Mouse (Mus musculus) fat pad, adult 2 months (tissue): ENCODE measurements around the gene Flnc.
A peak's percentile ranks its signal among the peaks of the same experiment; 100 is the strongest.
"Not testable (repeated sequence)": the region's sequence is repeated elsewhere in the genome, so short reads cannot be mapped to it uniquely, and the experiment has no call there.

Source experiments
- DNase-seq: peaks from one replicate; pipeline ENCODE4 v3.0.0-alpha.2; 2011; ENCODE audit warnings: low read depth, low spot score; ENCODE audit errors: extremely low read depth

Flnc gene

DNA sequence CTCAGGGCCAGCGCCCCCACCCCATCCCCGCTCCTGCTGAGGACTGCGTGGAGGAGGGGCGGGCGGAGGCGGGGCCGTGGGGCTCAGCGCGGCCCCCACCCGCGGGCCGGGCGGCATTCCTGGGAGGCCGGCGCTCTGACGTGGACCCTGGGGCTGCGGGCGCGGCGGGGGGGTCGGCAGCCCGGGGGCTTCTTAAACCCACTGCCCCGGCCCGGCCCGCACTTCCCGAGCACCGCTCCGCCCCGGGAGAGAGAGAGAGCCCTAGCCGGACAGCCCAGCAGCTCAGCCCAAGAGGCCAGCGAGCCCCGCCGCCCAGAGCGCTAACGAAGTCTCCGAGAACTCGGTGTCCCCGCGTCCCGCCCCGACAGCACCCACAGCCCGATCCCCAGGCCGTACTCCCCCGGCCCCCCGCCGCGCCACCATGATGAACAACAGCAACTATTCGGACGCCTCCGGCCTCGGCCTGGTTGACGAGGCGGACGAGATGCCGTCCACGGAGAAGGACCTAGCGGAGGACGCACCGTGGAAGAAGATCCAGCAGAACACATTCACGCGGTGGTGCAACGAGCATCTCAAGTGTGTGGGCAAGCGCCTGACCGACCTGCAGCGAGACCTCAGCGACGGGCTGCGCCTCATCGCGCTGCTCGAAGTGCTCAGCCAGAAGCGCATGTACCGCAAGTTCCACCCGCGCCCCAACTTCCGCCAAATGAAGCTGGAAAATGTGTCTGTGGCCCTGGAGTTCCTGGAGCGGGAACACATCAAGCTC, at the start of gene Flnc:
Gene Flnc (plus strand): TSS at position 219 of the 766 bp plus-strand sequence.
- no peak for DNase-seq

GRCm38 (mm10) chr6:29388052-29388518, 45.0 kb upstream of the Flnc start, which contains the start of gene Opn1sw:
Gene Opn1sw, minus strand, starts transcription at chr6:29388468.
- DNase-seq = no peak

GRCm38 (mm10) chr6:29388606-29389080, 44.4 kb upstream of the Flnc start:
- DNase-seq = peak; percentile 45

DNA sequence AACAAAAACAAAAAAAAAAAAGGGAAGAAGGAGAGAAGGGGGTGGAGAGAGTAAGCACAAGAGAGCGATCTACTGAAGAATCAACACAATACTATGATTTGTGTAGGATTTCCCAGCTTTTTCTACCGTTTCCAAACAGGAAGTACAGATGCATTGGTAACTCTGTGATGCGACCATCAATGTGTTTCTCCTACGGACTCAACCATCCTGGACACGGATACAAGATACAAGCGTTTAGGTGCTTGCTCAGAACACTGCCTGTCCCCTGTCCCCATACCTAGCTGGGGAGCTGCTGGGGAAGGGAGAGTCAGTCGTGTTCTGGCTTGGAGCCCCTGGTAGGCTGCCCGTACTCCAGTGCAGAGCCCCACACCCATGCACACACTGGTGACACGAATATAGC, 43.6 kb upstream of the Flnc start:
- no peak for DNase-seq

- DNase-seq = not testable (repeated sequence)
These were observed 42.6 kb upstream of the Flnc start for GRCm38 (mm10) chr6:29390500-29390899.

GRCm38 (mm10) chr6:29391241-29391640, 41.8 kb upstream of the Flnc start:
- DNase-seq = not testable (repeated sequence)

- no peak for DNase-seq
These were observed 41.3 kb upstream of the Flnc start for GRCm38 (mm10) chr6:29391802-29392201.

GRCm38 (mm10) chr6:29394286-29394685, 38.8 kb upstream of the Flnc start:
- no peak for DNase-seq

DNA sequence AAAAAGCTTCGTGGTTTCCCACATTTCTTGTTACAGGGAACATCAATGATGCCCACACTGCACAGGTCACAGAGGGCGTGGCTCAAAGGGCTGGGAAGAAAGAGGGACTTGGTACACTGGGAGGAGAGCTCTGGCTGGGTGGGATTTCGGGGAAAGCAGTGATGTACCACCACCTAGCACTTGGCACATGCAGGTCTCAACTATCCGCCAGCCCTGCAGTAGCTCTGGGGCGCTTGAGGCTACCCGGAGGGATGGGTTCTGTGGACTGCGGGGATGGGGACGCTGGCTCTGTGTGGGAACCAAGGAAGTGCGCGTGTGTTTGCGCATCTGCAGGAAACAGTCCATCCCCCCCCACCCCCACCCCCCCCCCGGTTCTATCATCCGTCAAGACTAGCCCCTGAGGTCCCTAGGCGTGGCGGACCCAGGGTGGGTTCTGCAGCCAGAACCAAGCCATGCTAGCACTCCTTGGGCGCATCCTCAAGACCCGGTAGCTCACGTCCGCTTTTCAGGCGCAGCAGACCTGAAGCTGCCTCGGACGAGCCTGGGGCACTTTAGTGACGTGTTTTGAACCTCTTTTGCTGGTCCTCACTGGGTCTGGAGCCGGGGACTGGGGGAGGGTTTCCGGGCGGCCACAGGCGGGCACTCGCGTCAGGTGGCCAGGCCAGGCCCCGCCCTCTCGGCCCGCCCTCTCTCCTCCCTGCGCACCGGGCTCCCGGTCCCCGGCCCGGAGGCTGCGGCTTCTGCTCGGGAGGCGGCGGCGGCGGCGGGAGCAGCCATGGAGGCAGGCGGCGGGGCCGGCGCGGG, 36.9 kb upstream of the Flnc start, which contains the start of gene Ccdc136:
Gene Ccdc136 (plus strand): TSS at position 400 of the 804 bp plus-strand sequence.
- no peak for DNase-seq

DNA sequence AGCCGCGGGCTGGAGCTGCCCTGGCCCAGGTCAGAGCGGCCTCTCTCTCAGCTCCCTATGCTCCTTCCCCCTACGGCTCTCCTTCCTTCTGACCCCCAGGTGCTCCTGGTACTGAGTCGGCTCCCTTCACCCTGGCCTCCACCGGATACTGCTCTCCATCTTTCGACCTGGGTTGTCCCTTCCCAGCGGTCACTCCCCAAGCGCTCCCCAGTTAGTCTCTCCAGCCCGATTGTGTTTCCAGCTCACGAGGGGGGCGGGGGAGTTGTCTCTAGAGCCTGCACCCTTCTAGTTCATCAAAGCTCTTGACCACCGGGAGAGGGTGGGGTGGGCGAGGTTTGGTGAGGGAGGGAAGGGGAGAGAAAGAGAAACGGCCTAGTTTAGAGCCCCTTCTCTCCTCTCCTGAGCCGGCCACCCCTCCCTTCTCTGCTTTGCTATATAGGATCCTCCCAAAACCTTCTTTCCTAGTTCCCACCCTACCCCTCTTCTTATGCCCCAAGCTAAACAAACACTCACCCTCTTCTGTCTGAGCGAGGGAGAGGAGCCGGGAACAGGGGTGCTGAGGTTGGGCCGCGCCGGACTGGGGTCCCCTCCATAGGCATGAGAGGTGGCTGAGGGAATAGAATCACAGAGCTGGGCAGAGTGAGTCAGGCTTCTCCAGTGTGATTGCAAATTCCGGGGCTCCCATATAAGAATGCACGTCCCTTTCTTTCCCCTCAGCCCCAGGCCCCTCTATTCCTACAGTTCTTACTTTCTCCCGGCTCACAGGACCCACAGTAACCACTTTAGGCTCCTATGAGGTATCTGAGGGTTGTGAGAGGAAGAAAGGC, 36.1 kb upstream of the Flnc start:
- no peak for DNase-seq

GRCm38 (mm10) chr6:29397575-29397974, 35.5 kb upstream of the Flnc start:
- no peak for DNase-seq

DNA sequence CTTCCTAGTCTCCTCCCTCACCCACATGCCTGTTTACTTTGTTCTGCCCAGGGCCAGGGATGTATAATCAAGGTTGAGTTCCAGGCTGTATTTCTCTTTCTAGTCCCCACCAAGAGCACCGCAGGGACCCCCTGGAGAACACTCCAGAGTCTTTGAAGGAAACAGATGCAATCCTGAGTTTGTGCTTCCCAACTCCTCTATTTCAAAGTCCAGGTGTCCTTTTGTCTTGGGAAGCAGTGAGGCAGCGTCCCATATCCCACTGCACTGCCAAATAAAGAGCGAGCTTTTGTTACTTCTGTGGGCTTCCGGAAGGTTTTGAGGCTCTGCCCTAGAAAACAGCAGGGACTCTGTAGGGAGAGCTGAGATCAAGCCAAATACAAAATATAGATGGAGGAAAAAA, 33.2 kb upstream of the Flnc start:
- DNase-seq = no peak

- DNase-seq = no peak
These were observed 30.2 kb upstream of the Flnc start for GRCm38 (mm10) chr6:29402693-29403342.

GRCm38 (mm10) chr6:29406412-29406811, 26.6 kb upstream of the Flnc start:
- DNase-seq = no peak

GRCm38 (mm10) chr6:29415446-29415845, 17.6 kb upstream of the Flnc start:
- DNase-seq = no peak

DNA sequence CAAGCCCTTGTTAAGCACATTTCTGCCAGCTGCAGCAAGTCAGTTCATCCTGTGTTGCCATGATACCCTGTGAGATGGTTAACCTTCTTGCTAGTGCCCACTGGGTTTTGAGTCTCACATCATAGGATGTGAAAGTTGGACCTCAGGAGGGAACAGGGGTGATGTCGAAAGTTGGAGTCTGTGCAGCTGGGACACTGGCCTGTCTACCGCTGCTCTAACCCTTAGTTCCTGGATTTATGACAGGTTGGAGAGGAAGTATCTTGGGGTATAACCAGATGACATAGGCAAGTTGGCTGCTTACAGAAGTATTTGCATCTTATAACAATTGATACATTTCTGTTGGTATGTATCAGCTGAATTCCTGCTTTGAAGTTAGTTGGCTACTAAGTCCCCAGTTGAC, 12.5 kb upstream of the Flnc start:
- no peak for DNase-seq

- DNase-seq = no peak
These were observed 7.9 kb upstream of the Flnc start for GRCm38 (mm10) chr6:29425118-29425517.

- DNase-seq = no peak
These were observed 6.7 kb upstream of the Flnc start for GRCm38 (mm10) chr6:29426331-29426730.

GRCm38 (mm10) chr6:29428171-29428570, 4.9 kb upstream of the Flnc start:
- no peak for DNase-seq

GRCm38 (mm10) chr6:29430681-29431420, 2.2 kb upstream of the Flnc start:
- no peak for DNase-seq
